Mouse (Mus musculus) hematopoietic stem cell, adult 5-6 weeks (primary cell): ENCODE measurements around the gene Cmtr1. TPM values are rescaled to one million over a fixed set of nuclear protein-coding genes. Genes with fewer than 3 reads are reported as not detected.
"Not testable (repeated sequence)": the region's sequence is repeated elsewhere in the genome, so short reads cannot be mapped to it uniquely, and the experiment has no call there.

Experiments used
- ATAC-seq, 2 experiments: fragments of 125-278 bp in 1 of 2; replicated peaks in 1 of 2; 2 replicates each; pipeline ENCODE4 v1.8.0; 2016 to 2017; ENCODE audit warnings: inconsistent platforms in 2 of 2, mild to moderate bottlenecking in 2 of 2, moderate number of reproducible peaks in 2 of 2, low read depth in 1 of 2, moderate TSS enrichment in 1 of 2; ENCODE audit not compliant: low FRiP score in 2 of 2, poor library complexity in 2 of 2, severe bottlenecking in 2 of 2, insufficient read depth in 1 of 2, low TSS enrichment in 1 of 2
- total RNA-seq: library from RNA; stranded (forward); fragments of 172-1452, 232-1000 nt; gene quantifications from 2 replicates; pipeline ENCODE4 v1.2.3, GENCODE M21; 2017

Cmtr1 gene
- total RNA-seq, 1 experiment from 2014 or later: 160 TPM

GRCm38 (mm10) chr17:29690257-29690656, 29.9 kb downstream of the Cmtr1 start:
- ATAC-seq: no peak

GRCm38 (mm10) chr17:29692827-29693226, 32.4 kb downstream of the Cmtr1 start:
- ATAC-seq: no peak

- no peak for ATAC-seq
Observed at GRCm38 (mm10) chr17:29693571-29693970, 33.2 kb downstream of the Cmtr1 start.

- ATAC-seq: no peak
Observed at GRCm38 (mm10) chr17:29694516-29694915, 34.1 kb downstream of the Cmtr1 start.

GRCm38 (mm10) chr17:29696940-29697339, 36.5 kb downstream of the Cmtr1 start:
- ATAC-seq: no peak

GRCm38 (mm10) chr17:29698421-29698820, 38.0 kb downstream of the Cmtr1 start:
- ATAC-seq: no peak

- no peak for ATAC-seq
Observed at GRCm38 (mm10) chr17:29700573-29700972, 40.2 kb downstream of the Cmtr1 start.

GRCm38 (mm10) chr17:29702938-29703710, 42.7 kb downstream of the Cmtr1 start:
- peak; percentile 74 to 80 for ATAC-seq

GRCm38 (mm10) chr17:29704781-29705180, 44.4 kb downstream of the Cmtr1 start:
- ATAC-seq: peak; percentile 31 to 49; a peak in 1 of 4 replicates

- no peak for ATAC-seq
Observed at GRCm38 (mm10) chr17:29705881-29706280, 45.5 kb downstream of the Cmtr1 start.

GRCm38 (mm10) chr17:29706981-29707545, 46.7 kb downstream of the Cmtr1 start:
- no peak for ATAC-seq

- 0 out of 4 replicates have a peak, but pooled peaks of 1 of the 2 experiments have one; percentile 14 for ATAC-seq
Observed at GRCm38 (mm10) chr17:29708783-29709182, 48.4 kb downstream of the Cmtr1 start.

- ATAC-seq: no peak
Observed at GRCm38 (mm10) chr17:29710562-29711044, 50.2 kb downstream of the Cmtr1 start.

GRCm38 (mm10) chr17:29711076-29711744, 50.8 kb downstream of the Cmtr1 start:
- no peak for ATAC-seq

GRCm38 (mm10) chr17:29711745-29712431, 51.5 kb downstream of the Cmtr1 start:
- ATAC-seq: no peak

GRCm38 (mm10) chr17:29712565-29712964, 52.2 kb downstream of the Cmtr1 start:
- ATAC-seq: no peak

- not testable (repeated sequence) for ATAC-seq
Observed at GRCm38 (mm10) chr17:29713734-29714133, 53.3 kb downstream of the Cmtr1 start.
